Mouse (Mus musculus) E14TG2a.4 (cell line): ENCODE data around the gene Tns4.
A peak's percentile ranks its signal among the peaks of the same experiment; 100 is the strongest.

Source experiments
- H3K27me3 ChIP-seq: 2 replicates; pipeline ENCODE4 v1.6.1; 2014; ENCODE audit warnings: low read length, control low read depth; ENCODE audit not compliant: insufficient read depth
- H3K36me3 ChIP-seq: 2 replicates; pipeline ENCODE4 v1.6.1; 2014; ENCODE audit warnings: low read length, control low read depth; ENCODE audit not compliant: insufficient read depth
- H3K4me1 ChIP-seq: replicated peaks from 2 replicates; pipeline ENCODE4 v1.6.1; 2014; ENCODE audit warnings: low read depth, low read length, control low read depth
- H3K4me3 ChIP-seq: replicated peaks from 2 replicates; pipeline ENCODE4 v1.5.1; 2014; ENCODE audit warnings: mild to moderate bottlenecking, low read length
- H3K9me3 ChIP-seq: 2 replicates; pipeline ENCODE4 v1.6.1; 2014; ENCODE audit warnings: low read length, control low read depth
- CTCF ChIP-seq: conservative IDR thresholded peaks from 2 replicates; pipeline ENCODE4 v1.5.1; 2014; ENCODE audit warnings: low read length
- NANOG ChIP-seq: IDR thresholded peaks from 2 replicates; pipeline ENCODE4 v1.6.1; 2014; ENCODE audit warnings: borderline replicate concordance, low read length, mixed read lengths
- POU5F1 ChIP-seq: IDR thresholded peaks from 2 replicates; pipeline ENCODE4 v1.6.1; 2014; ENCODE audit warnings: low read length, borderline replicate concordance

Gene Tns4

GRCm38 (mm10) chr11:99089077-99089601, at the start of gene Tns4:
Gene Tns4 (minus strand): TSS chr11:99089306.
- Histone ChIP-seq H3K9me3 (no peaks in the 10 kb centered on the region), H3K4me1 (peaks cover 22% of the 10 kb centered on the region), H3K27me3 (peaks cover 14% of the 10 kb centered on the region; the same call in 1 of the 2 replicates), H3K36me3 (no peaks in the 10 kb centered on the region), H3K4me3 (no peak within 1 kb of the TSS)
- TF ChIP-seq POU5F1 (no peak), CTCF (no peak), NANOG (no peak)

GRCm38 (mm10) chr11:99137385-99137784, 48.3 kb upstream of the Tns4 start:
- Histone ChIP-seq H3K4me1 (peaks cover 88% of the 10 kb centered on the region), H3K27me3 (peaks cover 10% of the 10 kb centered on the region; the same call in 1 of the 2 replicates), H3K4me3 (no peak overlapping the region), H3K9me3 (no peaks in the 10 kb centered on the region), H3K36me3 (no peaks in the 10 kb centered on the region)
- TF ChIP-seq CTCF (no peak), POU5F1 (no peak), NANOG (no peak)

GRCm38 (mm10) chr11:99136961-99137360, 47.9 kb upstream of the Tns4 start:
- TF ChIP-seq CTCF: no peak
- no peak for TF ChIP-seq POU5F1
- no peak for TF ChIP-seq NANOG
- H3K4me3 ChIP-seq: no peak overlapping the region
- H3K4me1 ChIP-seq: peaks cover 88% of the 10 kb centered on the region
- H3K9me3 ChIP-seq: no peaks in the 10 kb centered on the region
- H3K36me3 ChIP-seq: no peaks in the 10 kb centered on the region
- H3K27me3 ChIP-seq: peaks cover 8% of the 10 kb centered on the region; the same call in 1 of the 2 replicates

- Histone ChIP-seq H3K4me3 (no peak overlapping the region), H3K27me3 (peaks cover 12% of the 10 kb centered on the region), H3K36me3 (no peaks in the 10 kb centered on the region), H3K9me3 (no peaks in the 10 kb centered on the region), H3K4me1 (peaks cover 88% of the 10 kb centered on the region)
- no peak for TF ChIP-seq NANOG
- no peak for TF ChIP-seq CTCF
- no peak for TF ChIP-seq POU5F1
These were observed 47.3 kb upstream of the Tns4 start for GRCm38 (mm10) chr11:99136361-99136760.

GRCm38 (mm10) chr11:99135047-99135440, 45.9 kb upstream of the Tns4 start:
- Histone ChIP-seq H3K9me3 (no peaks in the 10 kb centered on the region), H3K4me1 (peaks cover 79% of the 10 kb centered on the region), H3K27me3 (peaks cover 15% of the 10 kb centered on the region), H3K36me3 (no peaks in the 10 kb centered on the region), H3K4me3 (peak overlapping the region; percentile 21; the same call in 1 of the 2 replicates)
- no peak for TF ChIP-seq POU5F1
- no peak for TF ChIP-seq NANOG
- no peak for TF ChIP-seq CTCF

DNA sequence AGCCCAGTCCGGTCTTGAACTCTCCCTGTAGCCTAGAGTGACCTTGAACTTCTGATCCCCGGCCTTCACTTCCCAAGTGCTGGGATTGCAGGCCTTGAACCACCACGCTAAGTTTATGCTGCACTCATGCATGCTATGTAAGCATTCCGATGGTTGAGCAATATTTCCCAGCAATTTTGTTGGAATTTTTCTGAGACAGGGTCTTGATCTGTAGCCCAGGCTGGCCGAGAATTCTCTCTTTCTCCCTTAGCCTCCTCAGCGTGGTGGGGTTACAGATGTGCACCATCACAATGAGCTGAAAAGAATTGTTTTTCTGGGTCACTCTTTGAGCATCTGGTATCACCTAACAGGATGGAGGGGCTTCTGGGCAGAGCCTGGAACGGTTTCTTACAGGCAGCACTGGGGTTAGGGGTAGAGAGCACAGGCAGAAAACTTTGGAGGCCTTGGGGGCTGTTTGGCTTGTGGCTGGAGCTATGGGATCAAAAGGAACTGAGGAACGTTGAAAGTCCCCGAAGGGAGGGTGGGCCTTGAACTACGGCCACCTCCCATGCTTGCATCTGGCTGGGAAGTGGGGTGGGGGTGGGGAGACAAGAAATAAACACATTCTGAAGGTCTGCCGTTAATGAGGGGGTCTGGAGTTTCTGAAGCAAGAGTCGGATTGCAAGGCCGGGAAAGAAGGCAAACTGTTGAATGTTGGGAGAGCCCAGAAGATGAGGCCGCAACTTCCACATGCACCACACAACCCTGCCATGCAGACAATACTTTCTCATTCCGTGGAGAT, 45.4 kb upstream of the Tns4 start:
- no peaks in the 10 kb centered on the region for H3K36me3 ChIP-seq
- H3K27me3 ChIP-seq: peaks cover 19% of the 10 kb centered on the region
- peaks cover 75% of the 10 kb centered on the region for H3K4me1 ChIP-seq
- no peak for TF ChIP-seq CTCF
- no peak for TF ChIP-seq POU5F1
- TF ChIP-seq NANOG: no peak
- 0 out of 2 replicates have a peak overlapping the region, but pooled peaks have one; percentile 14 for H3K4me3 ChIP-seq
- no peaks in the 10 kb centered on the region for H3K9me3 ChIP-seq

DNA sequence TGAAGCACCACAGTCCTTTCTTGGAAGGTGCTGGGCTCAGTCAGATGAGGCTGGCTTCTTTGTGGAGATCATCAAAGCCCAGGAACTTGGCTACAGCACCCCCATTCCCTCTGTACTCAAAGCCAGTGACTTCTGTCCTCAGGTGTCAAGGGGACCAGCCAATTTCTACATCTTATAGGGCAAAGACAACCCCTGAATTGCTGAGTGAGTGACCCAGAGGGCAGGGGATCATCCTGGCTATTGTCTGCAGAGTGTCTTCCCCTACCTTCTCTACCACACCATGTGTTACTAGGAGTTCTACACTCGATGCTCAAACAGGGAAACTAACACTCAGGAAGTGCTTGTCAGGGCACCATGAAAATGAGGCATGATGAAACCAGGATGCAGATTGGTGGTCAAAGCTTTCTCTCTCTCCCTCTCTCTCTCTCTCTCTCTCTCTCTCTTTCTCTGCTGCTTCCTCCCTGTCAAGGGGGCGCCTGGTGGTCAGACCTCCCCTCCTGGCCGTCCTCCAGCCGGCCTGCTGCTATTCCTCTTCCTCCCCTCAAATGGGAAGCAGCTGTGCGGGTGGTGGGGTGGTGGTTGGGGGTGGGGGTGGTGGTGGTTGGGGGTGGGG, 44.3 kb upstream of the Tns4 start:
- Histone ChIP-seq H3K36me3 (no peaks in the 10 kb centered on the region), H3K4me1 (peaks cover 74% of the 10 kb centered on the region), H3K9me3 (no peaks in the 10 kb centered on the region), H3K4me3 (no peak overlapping the region), H3K27me3 (peaks cover 19% of the 10 kb centered on the region)
- TF ChIP-seq NANOG (no peak), CTCF (no peak), POU5F1 (no peak)

DNA sequence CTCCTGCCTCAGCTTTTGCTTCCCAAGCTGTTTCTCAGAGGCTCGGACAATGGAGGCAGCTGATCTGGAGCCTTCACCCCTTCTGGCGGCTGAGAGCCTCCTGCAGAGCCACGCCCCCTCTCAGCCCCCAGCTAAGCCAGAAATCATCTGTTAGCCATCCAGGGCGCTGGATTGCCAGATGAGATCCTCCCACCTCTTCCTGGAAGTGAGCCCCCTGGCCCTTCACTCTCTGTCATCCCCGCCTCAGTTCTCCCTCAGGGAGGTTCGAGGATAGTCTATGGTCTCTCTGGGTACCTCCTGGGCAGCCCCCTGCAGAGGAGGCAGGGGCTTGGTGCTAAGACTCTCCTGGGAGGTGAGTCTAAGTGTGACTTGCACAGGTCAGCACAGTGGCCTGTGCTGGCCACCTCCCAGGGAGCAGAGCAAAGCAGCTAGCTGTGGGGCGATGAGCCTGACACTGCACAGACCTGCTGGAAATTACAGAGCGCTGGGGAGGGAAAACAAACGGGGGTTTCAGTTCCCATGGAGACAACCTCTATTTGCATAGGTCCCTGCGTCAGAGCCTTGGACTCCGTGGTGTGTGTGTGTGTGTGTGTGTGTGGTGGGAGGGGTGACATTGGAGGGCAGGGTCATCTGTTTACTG, 43.1 kb upstream of the Tns4 start:
- Histone ChIP-seq H3K27me3 (peaks cover 27% of the 10 kb centered on the region), H3K4me1 (peaks cover 78% of the 10 kb centered on the region), H3K4me3 (peak overlapping the region; percentile 63), H3K9me3 (no peaks in the 10 kb centered on the region), H3K36me3 (no peaks in the 10 kb centered on the region)
- TF ChIP-seq CTCF: no peak
- no peak for TF ChIP-seq POU5F1
- TF ChIP-seq NANOG: no peak
